Mouse (Mus musculus) thymus, adult 2 months (tissue): ENCODE results near the gene Arl14ep. TPM values are rescaled to one million over a fixed set of nuclear protein-coding genes. Genes with fewer than 3 reads are reported as not detected.
"Not testable (repeated sequence)": the region's sequence is repeated elsewhere in the genome, so short reads cannot be mapped to it uniquely, and the experiment has no call there.

Experiments used
- DNase-seq: peaks from one replicate; pipeline ENCODE4 v3.0.0; 2021
- H3K27ac ChIP-seq: fragments of 200-500 bp; 2 replicates; pipeline ENCODE4 v1.5.1; 2012; ENCODE audit warnings: low read length, control low read depth; ENCODE audit not compliant: control insufficient read depth, insufficient read depth
- H3K27me3 ChIP-seq: fragments of 200-500 bp; 2 replicates; pipeline ENCODE4 v1.6.1; 2012; ENCODE audit warnings: mild to moderate bottlenecking, low read length, moderate library complexity, mixed read lengths; ENCODE audit not compliant: control insufficient read depth, insufficient read depth
- H3K36me3 ChIP-seq: fragments of 200-500 bp; 2 replicates; pipeline ENCODE4 v1.6.1; 2012; ENCODE audit warnings: mild to moderate bottlenecking, low read length, moderate library complexity; ENCODE audit not compliant: control insufficient read depth, insufficient read depth
- H3K4me1 ChIP-seq: fragments of 200-500 bp; replicated peaks from 2 replicates; pipeline ENCODE4 v1.6.1; 2012; ENCODE audit warnings: low read length; ENCODE audit not compliant: control insufficient read depth, insufficient read depth
- H3K4me3 ChIP-seq: fragments of 200-500 bp; 2 replicates; pipeline ENCODE4 v1.5.1; 2012; ENCODE audit warnings: mild to moderate bottlenecking, low read length, control low read depth, moderate library complexity; ENCODE audit not compliant: control insufficient read depth, insufficient read depth
- CTCF ChIP-seq: fragments of 200-500 bp; IDR thresholded peaks from 2 replicates; pipeline ENCODE4 v1.5.1; 2012; ENCODE audit warnings: mild to moderate bottlenecking, control low read depth, low read length, moderate library complexity, borderline replicate concordance; ENCODE audit not compliant: control insufficient read depth, poor library complexity, insufficient read depth; ENCODE audit errors: extremely low read depth
- POLR2A ChIP-seq: fragments of 200-500 bp; IDR thresholded peaks from 2 replicates; pipeline ENCODE4 v1.6.1; 2012; ENCODE audit warnings: mild to moderate bottlenecking, low read length, control low read depth, moderate library complexity; ENCODE audit not compliant: control insufficient read depth, poor library complexity, insufficient read depth; ENCODE audit errors: extremely low read depth
- WGBS: fragments of 180-500 bp; shearing (Covaris S2); methylation state at CpG from one replicate; pipeline ENCODE4 v1.1.7; 2018; 5-methylcytosine and 5-hydroxymethylcytosine counted together
- polyA plus RNA-seq: library from polyadenylated mRNA; depleted of rRNA; stranded (reverse); fragments of >200 nt; gene quantifications from 2 replicates; pipeline ENCODE4 v1.2.3, GENCODE M21; 2012

Gene Arl14ep
- polyA plus RNA-seq, 1 experiment = 8.6 TPM

DNA sequence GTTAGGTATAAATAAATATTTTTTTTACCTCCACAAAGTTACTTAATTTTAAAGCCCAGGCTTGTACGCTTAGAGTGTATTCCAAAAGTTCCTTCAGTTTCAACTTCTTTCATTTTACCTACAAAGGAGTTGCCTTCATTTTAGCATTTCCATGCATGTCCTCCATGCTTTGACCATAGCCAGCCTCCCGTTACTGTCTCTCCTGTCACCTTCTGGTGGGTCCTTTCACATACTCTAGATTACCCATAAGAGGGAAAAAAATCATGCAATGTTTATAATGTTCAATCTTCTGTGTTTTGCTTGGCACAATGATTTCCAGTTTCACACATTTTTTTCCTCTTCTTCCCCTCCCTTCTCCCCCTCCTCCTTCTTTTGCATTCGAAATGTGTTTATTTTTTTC is 32.2 kb upstream of the Arl14ep start:
- 85% methylated on average over 3 of the region's 3 CpGs for WGBS
- no peaks in the 10 kb centered on the region for H3K27me3 ChIP-seq
- H3K4me3 ChIP-seq = no peak overlapping the region
- DNase-seq = no peak
- H3K36me3 ChIP-seq = no peaks in the 10 kb centered on the region
- H3K27ac ChIP-seq = no peak overlapping the region
- H3K4me1 ChIP-seq = no peaks in the 10 kb centered on the region
- TF ChIP-seq CTCF (no peak), POLR2A (no peak)

DNA sequence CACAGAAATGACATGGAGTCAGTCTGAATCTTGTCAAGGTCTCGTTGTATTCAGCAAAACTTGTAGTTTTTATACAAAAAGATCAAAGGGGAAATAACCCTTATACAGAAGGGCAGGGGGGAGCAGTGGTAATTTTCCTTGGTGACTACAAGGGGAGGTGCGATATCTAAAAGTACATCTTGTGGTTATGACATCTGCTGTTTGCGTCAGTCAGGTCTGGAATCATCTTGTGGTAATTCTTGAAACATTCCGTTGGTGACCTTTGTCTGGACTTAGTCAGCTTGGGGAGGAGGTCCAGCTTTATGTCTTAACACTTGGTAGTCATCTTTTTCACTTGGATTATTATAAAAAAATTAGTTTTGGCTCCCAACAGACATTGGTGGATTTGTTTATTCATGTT is 31.7 kb upstream of the Arl14ep start:
- not testable (repeated sequence) for H3K36me3 ChIP-seq, H3K27ac ChIP-seq, DNase-seq, H3K4me1 ChIP-seq, H3K4me3 ChIP-seq, H3K27me3 ChIP-seq
- 48% methylated on average over 4 of the region's 4 CpGs for WGBS

DNA sequence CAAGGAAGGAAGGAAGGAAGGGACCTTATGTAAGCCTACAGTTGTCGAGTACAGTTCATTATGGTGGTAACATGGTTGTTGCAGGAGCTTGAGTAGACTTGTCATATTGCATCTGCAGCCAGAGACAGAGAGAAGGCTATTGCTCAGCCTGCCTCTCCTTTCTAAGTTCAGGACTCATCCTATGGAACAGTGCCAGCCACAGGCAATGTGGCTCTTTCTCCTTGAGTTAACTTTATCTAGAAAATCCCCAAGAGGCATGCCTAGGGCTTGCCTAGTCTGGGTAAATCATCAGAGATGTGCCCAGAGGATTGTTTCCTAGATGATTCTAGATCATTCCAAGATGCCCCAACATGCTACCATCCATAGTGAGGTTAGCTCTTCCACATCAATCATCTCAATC is 17.0 kb upstream of the Arl14ep start:
- Histone ChIP-seq H3K4me3 (no peak overlapping the region), H3K27me3 (no peaks in the 10 kb centered on the region), H3K27ac (no peak overlapping the region), H3K36me3 (no peaks in the 10 kb centered on the region), H3K4me1 (no peaks in the 10 kb centered on the region)
- DNase-seq = no peak
- 55% methylated on average over 1 of the region's 1 CpGs for WGBS
- no peak for TF ChIP-seq POLR2A
- no peak for TF ChIP-seq CTCF

DNA sequence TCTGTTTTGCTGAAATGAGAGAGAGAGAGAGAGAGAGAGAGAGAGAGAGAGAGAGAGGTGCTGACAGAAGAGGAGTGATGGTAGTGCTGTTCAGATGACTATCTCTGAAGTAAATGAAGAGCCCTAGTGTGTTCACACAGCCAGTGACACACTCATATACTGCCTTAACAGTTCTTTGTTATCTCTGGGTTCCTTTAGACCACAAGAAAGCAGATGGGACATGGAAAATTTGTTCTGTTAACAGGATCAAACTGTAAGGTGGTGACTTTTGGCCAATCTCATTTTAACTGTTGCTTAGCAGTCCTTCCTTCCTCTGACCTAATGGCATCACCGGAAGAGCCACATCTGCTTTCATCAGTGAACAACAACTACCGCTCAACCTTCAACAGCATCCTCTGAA is 10.7 kb upstream of the Arl14ep start:
- H3K36me3 ChIP-seq = no peaks in the 10 kb centered on the region
- no peaks in the 10 kb centered on the region for H3K4me1 ChIP-seq
- no peak for TF ChIP-seq POLR2A
- no peak for TF ChIP-seq CTCF
- no peak for DNase-seq
- 81% methylated on average over 2 of the region's 2 CpGs for WGBS
- no peak overlapping the region for H3K4me3 ChIP-seq
- H3K27ac ChIP-seq = no peak overlapping the region
- no peaks in the 10 kb centered on the region for H3K27me3 ChIP-seq

DNA sequence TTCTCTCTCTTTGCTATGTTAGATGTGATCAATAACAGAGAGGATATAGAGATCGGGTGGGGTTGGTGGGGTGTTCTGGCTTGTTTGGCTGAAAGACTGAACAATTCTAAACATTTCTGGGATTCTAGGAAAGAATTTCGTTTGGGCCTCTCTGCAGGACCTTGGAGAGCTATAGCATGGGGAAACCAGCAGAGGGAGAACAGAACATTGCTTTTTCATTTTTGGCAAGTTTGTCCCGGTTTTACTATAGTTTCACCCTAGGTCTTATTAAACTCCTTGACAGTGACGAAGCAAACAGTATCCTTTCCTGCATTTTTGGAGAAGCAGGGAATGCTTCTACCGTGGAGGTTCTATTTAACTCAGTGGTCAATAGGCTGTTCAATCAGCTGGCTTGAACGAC is 8.3 kb upstream of the Arl14ep start:
- no peak for DNase-seq
- TF ChIP-seq POLR2A (no peak), CTCF (no peak)
- Histone ChIP-seq H3K36me3 (no peaks in the 10 kb centered on the region), H3K4me1 (no peaks in the 10 kb centered on the region), H3K4me3 (no peak overlapping the region), H3K27me3 (no peaks in the 10 kb centered on the region), H3K27ac (no peak overlapping the region)
- WGBS = 45% methylated on average over 6 of the region's 6 CpGs

DNA sequence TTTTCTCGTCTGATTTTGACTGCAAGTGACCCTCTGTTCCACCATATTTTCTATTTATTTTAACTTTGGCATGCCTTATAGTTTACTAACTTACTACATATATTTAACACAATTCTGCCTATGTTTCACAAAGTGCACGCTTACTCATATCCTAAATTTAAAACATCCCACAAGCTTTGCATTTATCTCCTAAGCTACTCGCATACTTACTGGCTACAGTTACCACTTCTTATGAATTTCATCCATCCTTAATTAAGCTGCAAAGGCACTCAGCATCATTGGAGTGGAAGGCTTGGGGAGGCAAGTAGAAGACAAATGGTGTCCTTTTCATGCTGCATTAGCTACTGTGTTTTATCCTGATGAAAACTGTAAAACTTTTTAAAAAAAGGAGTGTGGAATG is 2.2 kb upstream of the Arl14ep start:
- Histone ChIP-seq H3K27ac (no peak overlapping the region), H3K4me3 (no peak overlapping the region), H3K27me3 (no peaks in the 10 kb centered on the region), H3K36me3 (no peaks in the 10 kb centered on the region), H3K4me1 (peaks cover 8% of the 10 kb centered on the region)
- WGBS = 93% methylated on average over 3 of the region's 3 CpGs
- TF ChIP-seq POLR2A = no peak
- TF ChIP-seq CTCF = no peak
- DNase-seq = no peak

DNA sequence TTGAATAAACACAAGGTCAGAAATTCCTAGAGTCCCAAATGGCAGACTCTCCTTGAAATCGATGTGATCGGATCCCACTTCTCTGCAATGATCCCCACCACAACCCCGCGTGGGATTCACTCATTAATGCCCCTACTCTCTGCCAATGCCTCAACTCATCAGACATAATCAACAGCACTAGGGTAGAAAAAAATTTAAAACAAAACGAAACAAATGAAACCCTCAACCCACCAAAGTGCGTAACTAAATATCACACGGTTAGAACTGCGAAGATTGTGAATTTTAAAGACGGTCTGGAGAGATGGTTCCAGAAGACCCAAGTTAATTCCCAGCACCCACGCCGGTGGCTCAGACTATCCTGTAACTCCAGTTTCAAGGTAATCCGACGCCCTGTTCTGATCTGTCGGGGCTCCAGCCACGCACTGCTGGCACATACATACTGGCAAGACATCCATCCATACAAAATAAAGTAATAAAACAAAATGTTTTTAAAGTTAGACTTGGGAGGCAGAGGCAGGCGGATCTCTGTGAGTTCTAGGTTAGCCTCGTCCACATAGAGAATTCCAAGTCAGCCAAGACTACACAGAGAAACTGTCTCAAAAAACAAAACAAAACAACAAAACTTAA is 779 bp downstream of the Arl14ep start:
- 77% methylated on average over 17 of the region's 17 CpGs for WGBS
- Histone ChIP-seq H3K27me3 (no peaks in the 10 kb centered on the region), H3K27ac (no peak overlapping the region), H3K4me3 (peak overlapping the region; percentile 82), H3K4me1 (peaks cover 8% of the 10 kb centered on the region), H3K36me3 (0 out of 2 replicates have a peak, but pooled peaks cover 5% of the 10 kb centered on the region)
- no peak for DNase-seq
- no peak for TF ChIP-seq CTCF
- no peak for TF ChIP-seq POLR2A
